ENCODE assay signal across 9 mouse cellular contexts in the genomic region with DNA sequence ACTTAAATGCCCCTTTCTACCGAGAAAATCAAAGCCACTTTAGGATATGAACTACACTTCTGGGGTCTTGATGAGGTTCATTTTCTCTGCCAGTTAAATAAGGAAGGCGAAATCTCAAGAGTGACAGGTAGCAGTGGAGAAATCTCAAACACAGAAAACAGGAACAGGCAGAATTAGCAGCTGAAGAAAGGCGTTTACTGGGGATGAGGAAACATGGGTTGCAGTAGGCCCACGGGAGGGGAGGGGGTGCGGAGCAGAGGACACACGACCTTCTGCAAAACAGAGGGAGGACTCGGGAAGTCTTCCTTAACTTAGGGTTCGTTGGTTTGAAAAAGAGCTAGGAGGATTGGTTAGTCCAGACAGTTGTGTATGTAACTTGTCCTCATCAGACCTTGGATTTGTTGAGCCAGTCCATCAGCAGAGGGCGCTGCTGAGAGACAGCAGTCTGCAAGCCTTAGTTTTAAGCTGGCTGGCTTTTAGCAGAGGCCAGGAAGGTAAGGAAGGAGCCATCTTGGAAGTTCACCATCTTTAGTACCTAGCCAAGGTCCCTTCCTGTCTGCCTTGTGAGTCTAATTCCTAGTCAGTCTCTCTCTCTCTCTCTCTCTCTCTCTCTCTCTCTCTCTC.
DNase-seq lines count a peak whose midpoint lies in the region; ATAC-seq and TF ChIP-seq lines count a peak whose summit lies in the region.
"Had no signal": no experiment of that assay in that cellular context is flagged by ENCODE, and none has a peak within 500 bp of the region (broad histone marks: within the 10 kb centered on the region; RNA-seq: fewer than 3 reads in every experiment).

No protein-coding gene starts in this region.

- peak; percentile 77 for DNase-seq in intestine, embryonic 14.5 days (ENCODE audit: low spot score)
- DNase-seq in CH12.LX (ENCODE audit: extremely low read depth) = peak; percentile 71
- peak; percentile 80 for DNase-seq in adrenal gland, postnatal 10 days
- peak; percentile 71 for DNase-seq in embryonic facial prominence, embryonic 10.5 days (ENCODE audit: low spot score)
- peak; percentile 40 to 80 for DNase-seq in kidney, postnatal 36 days

- no peaks in the 10 kb centered on the region for H3K9me3 ChIP-seq in intestine, embryonic 14.5 days (ENCODE audit: control insufficient read depth, low read length)
- H3K9me3 ChIP-seq in intestine, embryonic 15.5 days = no peaks in the 10 kb centered on the region
- H3K9me3 ChIP-seq in CH12.LX (replicated peaks; ENCODE audit: low read length) = peaks cover 7% of the 10 kb centered on the region
- H3K9me3 ChIP-seq in embryonic facial prominence, embryonic 10.5 days = no peaks in the 10 kb centered on the region

- TF ChIP-seq POLR2A in CH12.LX (IDR thresholded peaks at IDR 0.05; ENCODE audit: low read depth, low read length) = no peak

- TF ChIP-seq EP300 in CH12.LX (IDR thresholded peaks at IDR 0.05; ENCODE audit: low read length) = no peak

- no peaks in the 10 kb centered on the region for H3K27me3 ChIP-seq in intestine, embryonic 14.5 days (replicated peaks; ENCODE audit: control insufficient read depth, insufficient read depth, low read length)
- no peaks in the 10 kb centered on the region for H3K27me3 ChIP-seq in intestine, embryonic 15.5 days (replicated peaks)
- H3K27me3 ChIP-seq in CH12.LX (replicated peaks) = no peaks in the 10 kb centered on the region
- no peaks in the 10 kb centered on the region for H3K27me3 ChIP-seq in embryonic facial prominence, embryonic 10.5 days (replicated peaks; ENCODE audit: low read depth, poor library complexity, severe bottlenecking)

- no peaks in the 10 kb centered on the region for H3K36me3 ChIP-seq in intestine, embryonic 14.5 days (ENCODE audit: control insufficient read depth, insufficient read depth, low read length)
- H3K36me3 ChIP-seq in intestine, embryonic 15.5 days = no peaks in the 10 kb centered on the region
- no peaks in the 10 kb centered on the region for H3K36me3 ChIP-seq in CH12.LX (replicated peaks in 1 of 2; ENCODE audit: control insufficient read depth in 1 of 2, insufficient read depth in 1 of 2, low read length in 1 of 2)
- H3K36me3 ChIP-seq in embryonic facial prominence, embryonic 10.5 days (replicated peaks) = no peaks in the 10 kb centered on the region

- no peak overlapping the region for H3K4me2 ChIP-seq in intestine, embryonic 14.5 days (ENCODE audit: low read length)
- no peak overlapping the region for H3K4me2 ChIP-seq in intestine, embryonic 15.5 days (replicated peaks)
- no peak overlapping the region for H3K4me2 ChIP-seq in CH12.LX (ENCODE audit: insufficient read depth, low read depth, poor library complexity, severe bottlenecking)

- dilution Hi-C loops in CH12.LX (cut with MboI; ENCODE audit: extremely low pct_ligation_motif_present, extremely low pct_unique_long_range_greater_than_20kb, low sequenced_read_pairs) = no loop called here

- no peak overlapping the region for H3K9ac ChIP-seq in intestine, embryonic 14.5 days (ENCODE audit: low read length)
- H3K9ac ChIP-seq in intestine, embryonic 15.5 days = no peak overlapping the region
- H3K9ac ChIP-seq in CH12.LX (ENCODE audit: insufficient read depth, low read depth) = no peak overlapping the region

- no peak overlapping the region for H3K4me3 ChIP-seq in intestine, embryonic 14.5 days (ENCODE audit: low read depth, low read length)
- H3K4me3 ChIP-seq in intestine, embryonic 15.5 days (replicated peaks) = no peak overlapping the region
- H3K4me3 ChIP-seq in CH12.LX (replicated peaks in 1 of 3; ENCODE audit: low read depth in 2 of 3, low read length in 2 of 3, poor library complexity in 1 of 3) = no peak overlapping the region
- no peak overlapping the region for H3K4me3 ChIP-seq in embryonic facial prominence, embryonic 10.5 days
- H3K4me3 ChIP-seq: erythroblast, embryonic 14.5 days had no signal

- 79% methylated on average over 9 of the region's 9 CpGs for WGBS in intestine, embryonic 14.5 days
- WGBS in intestine, embryonic 15.5 days = 74% methylated on average over 9 of the region's 9 CpGs
- 77% methylated on average over 9 of the region's 9 CpGs for whole genome bisulfite sequencing in embryonic facial prominence, embryonic 10.5 days

- in situ Hi-C loops in CH12.LX (cut with MboI; ENCODE audit: low pct_ligation_motif_present, low pct_unique_long_range_greater_than_20kb, low sequenced_read_pairs) = no loop called here

- no peaks in the 10 kb centered on the region for H3K4me1 ChIP-seq in intestine, embryonic 14.5 days (replicated peaks; ENCODE audit: control insufficient read depth, insufficient read depth, low read length)
- no peaks in the 10 kb centered on the region for H3K4me1 ChIP-seq in intestine, embryonic 15.5 days (replicated peaks)
- H3K4me1 ChIP-seq in CH12.LX (ENCODE audit: control insufficient read depth in 1 of 2, insufficient read depth in 2 of 2) = peaks cover 0 to 3% of the 10 kb centered on the region in 2 experiments; a peak in 1 of 4 replicates
- no peaks in the 10 kb centered on the region for H3K4me1 ChIP-seq in embryonic facial prominence, embryonic 10.5 days

- ATAC-seq in intestine, embryonic 14.5 days (replicated peaks; ENCODE audit: low FRiP score, low TSS enrichment, low read depth) = no peak
- ATAC-seq in intestine, embryonic 15.5 days = no peak
- ATAC-seq in megakaryocyte-erythroid progenitor cell, adult 5-6 weeks (replicated peaks; ENCODE audit: low FRiP score, low TSS enrichment, poor library complexity, severe bottlenecking) = 0 out of 2 replicates have a peak, but pooled peaks have one; percentile 47
- no peak for ATAC-seq in erythroid progenitor cell, adult 5-6 weeks (replicated peaks; ENCODE audit: low FRiP score, poor library complexity, severe bottlenecking)

- H3K79me2 ChIP-seq in CH12.LX (replicated peaks; ENCODE audit: control insufficient read depth, extremely low read depth, insufficient read depth, poor library complexity, severe bottlenecking) = no peaks in the 10 kb centered on the region

- TF ChIP-seq CTCF in CH12.LX (conservative IDR thresholded peaks at IDR 0.05 in 1 of 2, IDR thresholded peaks at IDR 0.05 in 1 of 2; ENCODE audit: low read depth in 2 of 2, low read length in 2 of 2) = peak; percentile 49 to 72

- H3K27ac ChIP-seq in intestine, embryonic 14.5 days (ENCODE audit: low read depth) = no peak overlapping the region
- no peak overlapping the region for H3K27ac ChIP-seq in intestine, embryonic 15.5 days
- H3K27ac ChIP-seq in CH12.LX (ENCODE audit: insufficient read depth, low read depth) = no peak overlapping the region
- no peak overlapping the region for H3K27ac ChIP-seq in embryonic facial prominence, embryonic 10.5 days (replicated peaks)

- peak; percentile 51 for TF ChIP-seq RAD21 in CH12.LX (IDR thresholded peaks at IDR 0.05; ENCODE audit: low read depth, low read length)

TF ChIP-seq in CH12.LX, 34 proteins besides CTCF, POLR2A, EP300 and RAD21:
- TF ChIP-seq MAFK (IDR thresholded peaks at IDR 0.05; ENCODE audit: insufficient replicate concordance, low read length) = no peak
- TF ChIP-seq SMC3 (IDR thresholded peaks at IDR 0.05; ENCODE audit: low read depth, low read length) = peak; percentile 76
